Mouse (Mus musculus) heart, adult 2 months (tissue): ENCODE results near the gene Kdm6b. TPM values are rescaled to one million over a fixed set of nuclear protein-coding genes. Genes with fewer than 3 reads are reported as not detected.

ENCODE experiments used
- DNase-seq, 2 experiments: peaks; one replicate each; pipeline ENCODE4 v3.0.0; 2021
- H3K27ac ChIP-seq: fragments of 200-600 bp; 2 replicates; pipeline ENCODE4 v1.8.1; 2022
- H3K27me3 ChIP-seq: fragments of 200-500 bp; 2 replicates; pipeline ENCODE4 v1.6.1; 2012; ENCODE audit warnings: mild to moderate bottlenecking, low read length, inconsistent platforms, mixed read lengths; ENCODE audit not compliant: control insufficient read depth, insufficient read depth
- H3K36me3 ChIP-seq: fragments of 200-500 bp; 2 replicates; pipeline ENCODE4 v1.6.1; 2012; ENCODE audit warnings: low read length, inconsistent platforms; ENCODE audit not compliant: control insufficient read depth, insufficient read depth
- H3K4me1 ChIP-seq: fragments of 200-500 bp; 2 replicates; pipeline ENCODE4 v1.6.1; 2011; ENCODE audit warnings: low read length; ENCODE audit not compliant: control insufficient read depth, insufficient read depth
- H3K4me3 ChIP-seq: fragments of 200-600 bp; 2 replicates; pipeline ENCODE4 v1.8.1; 2022
- H3K79me2 ChIP-seq: fragments of 200-500 bp; replicated peaks from 2 replicates; pipeline ENCODE4 v1.6.1; 2012; ENCODE audit warnings: mild to moderate bottlenecking, inconsistent platforms, low read length, moderate library complexity, mixed read lengths; ENCODE audit not compliant: control insufficient read depth, insufficient read depth
- H3K9ac ChIP-seq: fragments of 200-500 bp; 2 replicates; pipeline ENCODE4 v1.6.1; 2012; ENCODE audit warnings: low read depth, mild to moderate bottlenecking, control low read depth, inconsistent platforms, low read length, mixed read lengths
- CTCF ChIP-seq: fragments of 200-600 bp; IDR thresholded peaks from 2 replicates; pipeline ENCODE4 v1.8.1; 2022; ENCODE audit warnings: antibody characterized with exemption, mild to moderate bottlenecking, moderate library complexity
- EP300 ChIP-seq: fragments of 200-500 bp; IDR thresholded peaks from 2 replicates; pipeline ENCODE4 v1.6.1; 2011; ENCODE audit warnings: low read depth, low read length, control low read depth; ENCODE audit not compliant: insufficient read depth
- POLR2A ChIP-seq: fragments of 200-500 bp; IDR thresholded peaks from 2 replicates; pipeline ENCODE4 v1.6.1; 2011; ENCODE audit warnings: mild to moderate bottlenecking, low read depth, low read length, control low read depth; ENCODE audit not compliant: insufficient read depth
- WGBS: fragments of 180-500 bp; shearing (Covaris S2); methylation state at CpG from one replicate; pipeline ENCODE4 v1.1.7; 2018; 5-methylcytosine and 5-hydroxymethylcytosine counted together
- intact Hi-C: fragments of 180-260 bp; cut with DNase I; formaldehyde crosslinking; loops from one replicate; pipeline ENCODE4 v1.15.1; 2025
- polyA plus RNA-seq: library from polyadenylated mRNA; depleted of rRNA; stranded (reverse); fragments of >200 nt; gene quantifications from 2 replicates; pipeline ENCODE4 v1.2.3, GENCODE M21; 2012
- total RNA-seq, 2 experiments: library from RNA; stranded (reverse); gene quantifications; 2 replicates each; pipeline ENCODE4 v1.2.3; 2021

Kdm6b gene
- total and polyA plus RNA-seq, 3 experiments = 8.6 to 27.8 (median 19.7) TPM

DNA sequence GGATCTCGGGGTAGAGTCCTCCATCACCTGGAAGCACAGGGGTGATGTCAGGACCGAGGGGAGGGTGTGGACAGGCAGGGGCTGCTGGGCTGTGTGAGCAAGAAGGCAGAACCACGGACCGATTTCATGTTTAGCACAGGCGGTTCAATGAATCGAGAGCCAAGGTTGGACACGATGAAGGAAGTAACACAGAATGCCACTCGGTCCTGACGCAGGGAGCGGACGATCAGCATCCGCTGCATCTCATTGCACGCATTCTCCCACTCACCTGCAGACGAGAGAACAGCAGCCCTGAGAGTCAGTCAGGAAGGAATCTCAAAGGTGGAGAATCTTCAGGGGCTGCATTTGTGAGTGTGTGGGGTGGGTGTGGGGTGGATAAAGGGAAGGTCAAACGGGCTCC is 17.2 kb upstream of the Kdm6b start:
- DNase-seq = no peak
- H3K27ac ChIP-seq = no peak overlapping the region
- peaks cover 2% of the 10 kb centered on the region for H3K4me1 ChIP-seq
- H3K27me3 ChIP-seq = no peaks in the 10 kb centered on the region
- H3K9ac ChIP-seq = no peak overlapping the region
- 93% methylated on average over 15 of the region's 15 CpGs for WGBS
- intact Hi-C loops = loop anchor here (5.0 kb wide), 1 partner anchor 163 kb away; no protein-coding TSS in a partner anchor
- no peaks in the 10 kb centered on the region for H3K79me2 ChIP-seq
- no peaks in the 10 kb centered on the region for H3K36me3 ChIP-seq
- no peak for TF ChIP-seq EP300
- no peak for TF ChIP-seq POLR2A
- TF ChIP-seq CTCF = no peak
- no peak overlapping the region for H3K4me3 ChIP-seq

DNA sequence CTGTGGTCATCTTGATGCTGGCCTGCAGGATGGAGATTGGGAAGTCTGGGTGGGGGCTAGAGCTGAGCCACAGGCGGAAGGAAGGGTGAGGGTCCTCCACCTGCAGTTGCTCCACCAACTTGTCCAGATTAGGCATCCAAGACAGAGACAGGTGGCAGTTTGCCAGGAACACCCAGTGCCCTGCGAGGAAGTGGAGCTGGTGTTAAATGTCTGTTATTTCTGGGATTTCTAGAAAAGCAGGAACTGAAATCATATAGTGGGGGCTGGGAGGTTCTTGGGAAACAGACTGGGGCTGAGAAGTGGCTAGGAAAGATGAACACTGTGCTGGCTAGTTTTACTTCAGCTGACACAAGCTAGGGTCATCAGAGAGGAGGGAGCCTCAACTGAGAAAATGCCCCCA is 15.8 kb upstream of the Kdm6b start:
- Histone ChIP-seq H3K27ac (no peak overlapping the region), H3K4me1 (peaks cover 2% of the 10 kb centered on the region), H3K79me2 (no peaks in the 10 kb centered on the region), H3K4me3 (no peak overlapping the region), H3K27me3 (no peaks in the 10 kb centered on the region), H3K36me3 (no peaks in the 10 kb centered on the region), H3K9ac (no peak overlapping the region)
- 27% methylated on average over 2 of the region's 2 CpGs for WGBS
- intact Hi-C loops = no loop called here
- peak in 1 of 2 experiments; percentile 53 for DNase-seq
- TF ChIP-seq CTCF (no peak), POLR2A (no peak), EP300 (no peak)

DNA sequence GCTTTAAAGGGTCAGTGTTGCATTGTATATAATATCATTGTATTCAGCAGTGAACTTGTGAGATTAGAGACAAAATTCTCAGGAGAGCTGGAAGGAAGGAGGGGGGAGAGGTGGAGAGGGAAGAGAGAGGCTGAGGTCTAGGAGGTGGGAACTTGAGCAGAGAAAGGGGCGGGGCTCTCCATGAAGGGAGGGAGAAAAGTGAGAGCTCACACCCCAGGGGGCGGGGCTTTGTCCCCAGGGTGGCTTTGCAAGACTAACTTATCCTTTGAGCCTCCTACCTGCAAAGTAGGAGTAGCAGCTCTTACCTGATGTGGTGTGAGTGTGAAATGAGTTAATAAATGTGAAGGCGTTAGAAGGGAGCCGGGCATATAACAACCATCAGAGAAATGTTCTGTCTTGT is 15.3 kb upstream of the Kdm6b start:
- 32% methylated on average over 4 of the region's 4 CpGs for WGBS
- Histone ChIP-seq H3K79me2 (no peaks in the 10 kb centered on the region), H3K27ac (no peak overlapping the region), H3K4me3 (no peak overlapping the region), H3K4me1 (peaks cover 2% of the 10 kb centered on the region), H3K27me3 (no peaks in the 10 kb centered on the region), H3K36me3 (no peaks in the 10 kb centered on the region), H3K9ac (no peak overlapping the region)
- TF ChIP-seq POLR2A (no peak), CTCF (no peak), EP300 (no peak)
- intact Hi-C loops = no loop called here
- DNase-seq = peak in 1 of 2 experiments; percentile 55

DNA sequence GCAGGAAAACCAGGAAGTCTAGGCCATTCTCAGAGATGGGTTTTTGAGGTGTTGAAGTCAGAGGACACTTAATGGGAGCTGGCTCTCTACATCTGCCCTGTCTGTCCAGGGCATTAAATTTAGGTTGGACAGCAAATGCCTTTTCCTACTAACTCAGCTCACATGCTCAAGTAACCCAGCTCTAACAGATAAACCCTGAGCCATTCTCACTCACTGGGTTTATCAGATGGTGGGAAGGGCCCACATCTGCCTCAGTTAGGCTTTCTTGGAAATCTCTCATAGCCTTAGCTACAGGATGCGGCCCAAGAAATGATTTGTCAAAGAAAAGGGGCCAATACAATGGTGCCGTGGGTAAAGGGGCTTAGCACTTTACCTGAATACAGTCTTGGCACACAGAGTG is 12.8 kb upstream of the Kdm6b start:
- Histone ChIP-seq H3K79me2 (no peaks in the 10 kb centered on the region), H3K9ac (no peak overlapping the region), H3K27me3 (no peaks in the 10 kb centered on the region), H3K4me1 (no peaks in the 10 kb centered on the region), H3K4me3 (no peak overlapping the region), H3K36me3 (no peaks in the 10 kb centered on the region), H3K27ac (no peak overlapping the region)
- DNase-seq = no peak
- WGBS = 86% methylated on average over 2 of the region's 2 CpGs
- intact Hi-C loops = no loop called here
- TF ChIP-seq POLR2A (no peak), EP300 (no peak), CTCF (no peak)

DNA sequence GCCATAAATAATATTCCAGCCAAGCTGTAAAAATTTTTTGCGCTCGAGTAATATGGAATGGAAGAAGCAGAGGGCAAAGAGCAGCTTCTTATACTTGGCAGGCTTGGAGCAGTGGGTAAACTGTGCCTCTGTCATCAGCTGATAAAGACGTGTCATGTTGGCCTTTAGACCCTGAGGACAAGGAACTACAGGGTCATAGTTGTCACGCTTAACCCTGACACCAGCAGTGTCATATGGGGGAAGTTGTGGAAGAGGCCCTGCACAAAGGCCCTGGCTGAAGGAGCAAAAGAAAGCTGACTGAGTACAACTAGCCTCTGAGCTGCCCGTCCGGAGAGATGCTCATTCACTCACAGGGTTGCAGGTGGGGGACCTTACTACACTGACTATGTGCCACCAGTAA is 10.4 kb upstream of the Kdm6b start:
- WGBS = 61% methylated on average over 6 of the region's 6 CpGs
- intact Hi-C loops = no loop called here
- no peak for TF ChIP-seq EP300
- TF ChIP-seq CTCF = no peak
- no peak for TF ChIP-seq POLR2A

DNA sequence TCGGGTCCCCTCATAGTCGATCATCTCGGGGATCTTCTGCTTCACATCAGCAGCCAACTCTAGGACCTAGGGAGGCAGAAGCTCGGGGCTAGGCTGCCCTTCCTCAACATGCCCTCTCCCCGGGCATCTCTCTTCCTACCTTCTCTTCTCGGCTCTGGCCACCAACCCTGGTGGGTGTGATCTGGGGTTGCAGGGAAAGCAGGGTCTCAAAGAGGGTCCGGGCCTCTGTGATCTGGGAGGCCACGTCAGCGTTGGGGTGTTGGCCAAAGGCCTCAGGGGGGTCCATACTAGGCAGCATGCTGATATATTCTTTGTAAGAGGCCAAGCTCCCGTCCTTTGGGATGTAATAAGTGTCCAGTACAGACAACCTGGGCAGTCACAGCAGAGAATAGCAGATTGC is 9.4 kb upstream of the Kdm6b start:
- Histone ChIP-seq H3K27ac (no peak overlapping the region), H3K4me3 (no peak overlapping the region), H3K36me3 (no peaks in the 10 kb centered on the region), H3K79me2 (no peaks in the 10 kb centered on the region), H3K4me1 (peaks cover 2% of the 10 kb centered on the region), H3K27me3 (no peaks in the 10 kb centered on the region), H3K9ac (no peak overlapping the region)
- no peak for DNase-seq
- 88% methylated on average over 10 of the region's 10 CpGs for WGBS
- TF ChIP-seq EP300 (no peak), POLR2A (no peak), CTCF (no peak)
- intact Hi-C loops = no loop called here

More for the DNA sequence above, 10.4 kb upstream of the Kdm6b start:
- Histone ChIP-seq H3K4me3 (no peak overlapping the region), H3K36me3 (no peaks in the 10 kb centered on the region), H3K27me3 (no peaks in the 10 kb centered on the region), H3K9ac (no peak overlapping the region), H3K4me1 (peaks cover 2% of the 10 kb centered on the region), H3K79me2 (no peaks in the 10 kb centered on the region), H3K27ac (no peak overlapping the region)
- no peak for DNase-seq
